Mouse (Mus musculus) frontal cortex, postnatal 25 days (tissue): ENCODE measurements around the gene Cavin1.

Experiments
- DNase-seq, 2 experiments: peaks; one replicate each; pipeline ENCODE4 v3.0.0; 2022; ENCODE audit warnings: low spot score in 2 of 2

The Cavin1 gene

GRCm38 (mm10) chr11:100957915-100958469 is 12.7 kb downstream of the Cavin1 start:
- no peak for DNase-seq

GRCm38 (mm10) chr11:100957244-100957643 is 13.4 kb downstream of the Cavin1 start:
- peak; percentile 94 to 97 for DNase-seq

GRCm38 (mm10) chr11:100949540-100949939 is 21.1 kb downstream of the Cavin1 start:
- DNase-seq, result no peak

GRCm38 (mm10) chr11:100948317-100948716 is 22.4 kb downstream of the Cavin1 start:
- DNase-seq, result no peak

GRCm38 (mm10) chr11:100947548-100947947 is 23.1 kb downstream of the Cavin1 start:
- DNase-seq, result no peak

GRCm38 (mm10) chr11:100946862-100947261 is 23.8 kb downstream of the Cavin1 start:
- DNase-seq, result no peak

- no peak for DNase-seq
Measured at GRCm38 (mm10) chr11:100942388-100942787, 28.3 kb downstream of the Cavin1 start.

- DNase-seq, result peak; percentile 100
Measured at GRCm38 (mm10) chr11:100939512-100940151, 31.1 kb downstream of the Cavin1 start, which contains the start of gene Stat3. Gene Stat3, minus strand, starts transcription at chr11:100939540.

GRCm38 (mm10) chr11:100938711-100939511 is 31.8 kb downstream of the Cavin1 start:
- DNase-seq, result no peak

GRCm38 (mm10) chr11:100938112-100938511 is 32.6 kb downstream of the Cavin1 start:
- DNase-seq, result no peak

GRCm38 (mm10) chr11:100937295-100937694 is 33.4 kb downstream of the Cavin1 start:
- no peak for DNase-seq

GRCm38 (mm10) chr11:100935373-100936355 is 35.0 kb downstream of the Cavin1 start:
- DNase-seq, result no peak

- DNase-seq, result no peak
Measured at GRCm38 (mm10) chr11:100931254-100931921, 39.3 kb downstream of the Cavin1 start.

- no peak for DNase-seq
Measured at GRCm38 (mm10) chr11:100930611-100931010, 40.1 kb downstream of the Cavin1 start.

GRCm38 (mm10) chr11:100927386-100927785 is 43.3 kb downstream of the Cavin1 start:
- no peak for DNase-seq

- no peak for DNase-seq
Measured at GRCm38 (mm10) chr11:100924386-100924919, 46.2 kb downstream of the Cavin1 start.

- no peak for DNase-seq
Measured at GRCm38 (mm10) chr11:100920887-100921624, 49.6 kb downstream of the Cavin1 start.

- no peak for DNase-seq
Measured at GRCm38 (mm10) chr11:100918007-100918406, 52.7 kb downstream of the Cavin1 start.

GRCm38 (mm10) chr11:100916432-100916971 is 54.2 kb downstream of the Cavin1 start:
- no peak for DNase-seq

- no peak for DNase-seq
Measured at GRCm38 (mm10) chr11:100915063-100915462, 55.6 kb downstream of the Cavin1 start.
